Mouse (Mus musculus) bone marrow macrophage, adult 2 months (primary cell): ENCODE measurements around the gene Smim20.

ENCODE experiments used
- CTCF ChIP-seq: IDR thresholded peaks from 2 replicates; pipeline ENCODE4 v1.5.1; 2012; ENCODE audit warnings: low read depth, mild to moderate bottlenecking, low read length, moderate library complexity
- POLR2A ChIP-seq: IDR thresholded peaks from 2 replicates; pipeline ENCODE4 v1.6.1; 2012; ENCODE audit warnings: mild to moderate bottlenecking, low read depth, low read length, borderline replicate concordance

- TF ChIP-seq CTCF (no peak), POLR2A (no peak)
Observed at GRCm38 (mm10) chr5:53248499-53248898, 18.4 kb upstream of the Smim20 start.
